Mouse (Mus musculus): ENCODE measurements around the gene Heatr4.
"Not testable (repeated sequence)": the region's sequence is repeated elsewhere in the genome, so short reads cannot be mapped to it uniquely, and the experiment has no call there.

Heatr4 gene

GRCm38 (mm10) chr12:83984752-83985151 lies at the start of gene Heatr4:
Gene Heatr4, minus strand, starts transcription at chr12:83984852.
- no peak for DNase-seq (ENCODE audit: low read depth, low spot score)

GRCm38 (mm10) chr12:84034108-84034507 lies 49.5 kb upstream of the Heatr4 start:
- DNase-seq (ENCODE audit: low read depth, low spot score) = no peak

- not testable (repeated sequence) for DNase-seq (ENCODE audit: low read depth, low spot score)
Measured at GRCm38 (mm10) chr12:84033302-84033701, 48.6 kb upstream of the Heatr4 start.

DNA sequence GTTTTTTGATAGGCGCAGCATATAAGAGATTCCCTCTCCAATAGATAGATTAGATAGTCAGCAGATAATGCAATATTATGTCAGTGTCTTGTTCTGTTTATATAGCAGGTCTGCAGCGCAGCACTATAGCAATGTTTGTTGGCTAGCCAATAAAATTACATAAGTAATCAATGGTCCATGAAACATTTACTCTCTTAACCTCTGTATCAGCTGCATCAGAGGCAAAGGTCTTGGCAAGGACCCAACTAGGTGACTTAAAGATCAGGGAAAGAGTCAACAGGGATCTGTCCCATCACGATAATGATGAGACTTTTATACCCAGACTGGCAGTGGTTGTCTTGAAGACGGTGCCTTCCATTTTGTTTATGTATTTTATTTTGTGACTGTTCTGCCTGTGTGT lies 48.2 kb upstream of the Heatr4 start:
- no peak for DNase-seq (ENCODE audit: low read depth, low spot score)

- DNase-seq (ENCODE audit: low read depth, low spot score) = peak; percentile 68
Measured at GRCm38 (mm10) chr12:84030659-84031332, 46.1 kb upstream of the Heatr4 start.

GRCm38 (mm10) chr12:84029043-84029442 lies 44.4 kb upstream of the Heatr4 start:
- not testable (repeated sequence) for DNase-seq (ENCODE audit: low read depth, low spot score)

GRCm38 (mm10) chr12:84028328-84028727 lies 43.7 kb upstream of the Heatr4 start:
- DNase-seq (ENCODE audit: low read depth, low spot score) = not testable (repeated sequence)

DNA sequence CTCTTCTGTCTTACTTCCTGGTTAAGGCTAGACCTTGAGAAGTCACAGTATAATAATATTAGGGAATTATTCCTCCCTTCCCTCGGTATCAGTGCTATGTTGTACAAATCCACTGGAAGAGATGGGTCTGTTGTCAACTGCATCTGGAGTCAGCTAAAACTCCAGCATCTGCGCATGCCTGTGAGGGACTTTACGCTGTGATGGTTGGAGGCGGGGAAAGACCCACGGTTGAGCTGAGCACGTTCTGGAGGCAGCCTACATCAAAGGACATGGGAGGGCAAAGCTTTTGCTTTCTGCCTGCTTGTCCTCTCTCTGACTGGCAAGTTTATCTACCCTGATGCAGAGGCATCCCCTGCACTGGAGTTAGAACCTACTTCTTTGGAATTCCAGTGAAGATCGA lies 41.2 kb upstream of the Heatr4 start:
- DNase-seq (ENCODE audit: low read depth, low spot score) = peak; percentile 22

- DNase-seq (ENCODE audit: low read depth, low spot score) = no peak
Measured at GRCm38 (mm10) chr12:84023052-84023745, 38.5 kb upstream of the Heatr4 start.

DNA sequence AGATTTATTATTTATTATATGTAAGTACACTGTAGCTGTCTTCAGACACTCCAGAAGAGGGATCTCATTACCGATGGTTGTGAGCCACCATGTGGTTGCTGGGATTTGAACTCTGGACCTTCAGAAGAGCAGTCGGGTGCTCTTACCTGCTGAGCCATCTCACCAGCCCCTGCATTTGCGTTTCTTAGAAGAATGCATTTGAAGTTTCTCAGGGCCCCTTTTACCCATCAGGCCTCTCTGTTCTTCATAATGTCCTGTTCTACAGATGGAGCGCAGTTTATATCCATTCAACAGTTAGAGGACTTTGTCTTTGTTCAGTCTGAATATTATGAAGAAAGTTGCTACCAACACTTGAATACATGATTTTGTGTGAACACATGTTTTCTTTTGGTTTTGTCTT lies 37.6 kb upstream of the Heatr4 start:
- not testable (repeated sequence) for DNase-seq (ENCODE audit: low read depth, low spot score)

DNA sequence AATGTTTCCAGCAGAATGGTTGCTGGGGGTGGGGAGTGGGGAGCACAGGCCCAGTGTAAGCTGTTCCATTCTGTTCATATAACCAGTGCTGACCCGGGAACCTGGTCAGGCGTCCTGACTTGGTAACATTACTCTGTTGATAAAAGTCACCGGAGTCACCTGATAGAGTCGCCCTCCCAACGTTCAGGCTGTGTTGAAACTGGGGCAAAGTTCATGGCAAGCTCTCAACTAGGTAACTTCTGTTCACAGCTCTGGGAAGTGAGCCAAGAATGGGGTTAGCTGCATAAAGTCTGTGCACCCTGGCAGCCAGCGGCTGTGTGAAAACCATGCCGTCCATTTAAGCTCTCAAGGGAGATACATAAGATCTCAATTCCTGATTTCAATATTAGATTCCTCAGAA lies 35.9 kb upstream of the Heatr4 start:
- not testable (repeated sequence) for DNase-seq (ENCODE audit: low read depth, low spot score)

- no peak for DNase-seq (ENCODE audit: low read depth, low spot score)
Measured at GRCm38 (mm10) chr12:84013701-84014100, 29.0 kb upstream of the Heatr4 start.

DNA sequence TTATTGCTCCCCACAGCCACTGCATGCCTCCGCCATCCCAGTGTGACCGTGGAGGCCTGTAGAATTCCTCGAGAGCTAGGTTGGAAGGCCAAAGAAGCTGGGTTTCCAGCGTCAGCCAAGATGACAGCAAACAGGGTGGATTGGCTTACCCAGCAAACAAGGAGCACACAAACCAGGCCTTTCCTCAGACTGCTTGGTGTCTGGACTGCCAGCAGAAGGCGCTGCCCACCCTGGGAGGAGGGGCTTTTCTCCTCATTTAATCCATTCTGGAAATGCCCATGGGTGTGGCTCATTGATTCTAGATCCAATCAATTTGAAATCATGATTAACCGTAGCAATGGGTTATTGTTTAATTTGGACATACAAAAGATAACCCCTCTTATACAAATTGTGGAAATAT lies 28.5 kb upstream of the Heatr4 start:
- DNase-seq (ENCODE audit: low read depth, low spot score) = no peak

DNA sequence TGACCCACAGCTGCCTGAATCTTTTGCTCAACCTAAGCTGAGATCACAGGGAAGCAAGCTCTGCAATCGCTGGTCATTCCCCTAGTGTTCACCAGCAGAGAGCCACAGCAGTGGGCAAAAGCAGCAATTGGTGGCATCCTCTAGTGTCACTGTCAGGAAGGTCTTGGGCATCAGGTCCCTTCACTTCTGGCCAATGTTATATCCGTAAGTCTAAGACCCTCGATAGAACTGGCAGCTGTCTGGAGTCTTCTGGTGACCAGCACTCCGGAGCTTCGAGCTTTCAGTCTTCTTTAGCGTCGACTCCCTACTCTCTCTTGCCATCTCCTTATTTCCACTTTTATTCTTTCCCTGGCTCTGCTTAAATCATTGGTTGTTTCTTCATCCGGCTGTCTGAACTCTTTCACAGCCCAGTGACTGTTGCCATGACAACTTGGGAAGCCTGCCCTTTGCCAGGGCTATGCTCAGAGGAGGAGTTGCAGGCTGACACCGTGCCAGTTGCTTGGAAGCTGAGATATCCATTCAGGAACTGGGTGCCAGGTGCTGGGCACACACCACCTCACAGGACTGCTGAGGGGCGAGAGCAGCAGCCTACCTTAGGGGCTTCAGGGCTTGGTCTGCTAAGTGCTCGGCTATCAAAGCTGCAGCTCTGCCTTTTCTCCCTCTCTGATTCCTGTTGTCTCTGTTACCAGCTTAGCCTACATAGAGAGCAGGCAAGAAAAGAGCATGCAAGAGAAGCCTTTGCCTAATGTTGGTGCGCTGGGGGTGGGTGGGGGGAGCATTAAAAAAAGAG lies 26.8 kb upstream of the Heatr4 start:
- no peak for DNase-seq (ENCODE audit: low read depth, low spot score)

GRCm38 (mm10) chr12:84010201-84010600 lies 25.5 kb upstream of the Heatr4 start:
- no peak for DNase-seq (ENCODE audit: low read depth, low spot score)

GRCm38 (mm10) chr12:84009171-84009965 lies 24.7 kb upstream of the Heatr4 start, which contains the start of gene Acot1:
Gene Acot1, plus strand, starts transcription at chr12:84009490.
- DNase-seq (ENCODE audit: low read depth, low spot score) = not testable (repeated sequence)

DNA sequence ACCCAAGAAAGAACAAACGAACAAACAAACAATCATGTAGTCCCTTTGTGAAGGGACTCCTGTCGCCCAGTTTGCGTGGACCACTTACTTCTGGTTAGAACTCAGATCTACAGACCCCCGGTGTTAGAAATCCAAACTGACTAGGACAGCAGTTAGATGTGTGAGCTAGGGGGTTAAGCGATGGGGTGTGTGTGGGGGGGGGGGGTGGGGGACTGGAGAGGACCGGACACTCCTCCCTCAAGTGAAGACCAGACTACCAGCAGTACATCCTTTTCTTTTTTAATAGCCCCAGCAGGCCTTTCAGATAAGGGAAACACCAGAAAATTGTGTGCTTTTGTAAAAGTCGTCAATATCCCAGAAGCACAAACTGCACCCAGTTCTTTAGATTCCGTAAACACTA lies 24.1 kb upstream of the Heatr4 start:
- DNase-seq (ENCODE audit: low read depth, low spot score) = no peak

- no peak for DNase-seq (ENCODE audit: low read depth, low spot score)
Measured at GRCm38 (mm10) chr12:84008251-84008650, 23.6 kb upstream of the Heatr4 start.

DNA sequence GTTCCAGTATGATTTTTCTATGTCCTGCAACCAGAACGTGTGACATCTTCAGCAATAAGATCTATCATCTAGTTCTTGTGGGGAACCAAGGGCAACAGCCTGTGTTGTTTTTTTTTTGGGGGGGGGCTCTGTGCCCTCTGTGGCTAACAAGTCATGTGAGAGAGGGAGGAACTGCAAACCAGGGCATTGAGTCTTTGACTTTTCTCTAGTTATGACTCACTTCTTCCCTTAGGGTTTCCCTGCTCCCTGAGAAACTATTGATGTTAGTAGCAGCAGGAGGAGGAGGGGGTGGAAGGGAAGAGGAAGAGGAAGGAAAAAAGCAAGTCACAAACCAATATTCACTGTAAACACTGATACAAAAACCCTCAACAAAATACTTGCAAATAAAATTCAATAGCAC lies 19.2 kb upstream of the Heatr4 start:
- no peak for DNase-seq (ENCODE audit: low read depth, low spot score)

DNA sequence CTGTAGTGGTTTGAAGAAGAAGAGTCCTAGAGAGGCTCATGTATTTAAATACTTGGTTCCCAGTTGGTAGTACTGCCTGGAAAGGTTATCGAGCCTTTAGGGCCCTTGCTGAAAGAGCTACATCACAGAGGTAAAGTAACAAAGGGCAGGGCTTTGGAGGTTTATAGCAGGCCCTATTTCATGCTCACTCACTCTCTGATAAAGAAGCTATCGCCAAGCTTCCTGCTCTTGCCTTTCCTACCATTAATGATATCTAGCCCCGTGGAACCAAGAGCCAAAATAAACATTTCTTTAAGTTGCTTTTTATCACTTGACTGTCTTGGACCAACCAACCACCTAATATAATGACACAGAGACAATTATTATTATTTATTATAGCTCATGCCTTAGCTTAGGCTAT lies 15.8 kb upstream of the Heatr4 start:
- no peak for DNase-seq (ENCODE audit: low read depth, low spot score)

- not testable (repeated sequence) for DNase-seq (ENCODE audit: low read depth, low spot score)
Measured at GRCm38 (mm10) chr12:83999237-83999636, 14.6 kb upstream of the Heatr4 start.

All from CD4-positive helper T cell, adult 2 months (primary cell).